ENCODE assay signal across 12 mouse cellular contexts in the genomic region with DNA sequence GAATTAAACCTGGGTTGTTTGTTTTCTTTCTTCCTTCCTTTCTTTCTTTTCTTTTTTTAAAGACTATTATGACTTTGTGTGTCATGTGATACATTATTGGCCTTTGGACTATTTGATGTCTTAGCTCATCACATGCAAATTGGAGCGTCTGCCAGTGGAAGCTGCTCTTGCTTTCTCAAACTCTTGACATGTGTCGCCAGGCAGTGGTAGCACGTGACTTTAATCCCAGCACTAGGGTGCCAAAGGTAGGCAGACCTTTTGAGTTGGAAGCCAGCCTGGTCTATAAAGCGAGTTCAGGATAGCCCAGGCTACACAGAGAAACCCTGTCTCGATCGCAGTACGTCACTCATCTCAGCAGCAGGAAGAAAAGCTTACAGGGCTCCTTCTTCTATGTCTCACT.
"Had no signal": no experiment of that assay in that cellular context is flagged by ENCODE, and none has a peak within 500 bp of the region (broad histone marks: within the 10 kb centered on the region; RNA-seq: fewer than 3 reads in every experiment).

No protein-coding gene starts in this region.

- H3K36me3 ChIP-seq: limb, embryonic 15.5 days; liver, embryonic 12.5 days; liver, embryonic 15.5 days had no signal

- H3K27me3 ChIP-seq: limb, embryonic 12.5 days; limb, embryonic 15.5 days; liver, embryonic 12.5 days; liver, embryonic 15.5 days had no signal

- DNase-seq: left cerebral cortex, postnatal 4 days; lung, adult 2 months; lung, postnatal 14 days; lung, postnatal 4 days; midbrain, embryonic 14.5 days; thymus, adult 18-20 months; thymus, postnatal 36 days had no signal

- H3K4me3 ChIP-seq: limb, embryonic 12.5 days; limb, embryonic 15.5 days; liver, embryonic 12.5 days; liver, embryonic 15.5 days had no signal

- H3K27ac ChIP-seq: kidney, postnatal 0 days; limb, embryonic 12.5 days; limb, embryonic 15.5 days; liver, embryonic 12.5 days; liver, embryonic 15.5 days had no signal

- H3K4me1 ChIP-seq: limb, embryonic 15.5 days; liver, embryonic 12.5 days; liver, embryonic 15.5 days had no signal
